Mouse (Mus musculus) heart, adult 2 months (tissue): ENCODE data around the gene Usp53. TPM values are rescaled to one million over a fixed set of nuclear protein-coding genes. Genes with fewer than 3 reads are reported as not detected.

Experiments
- DNase-seq, 2 experiments: peaks; one replicate each; pipeline ENCODE4 v3.0.0; 2021
- H3K27ac ChIP-seq: fragments of 200-600 bp; 2 replicates; pipeline ENCODE4 v1.8.1; 2022
- H3K27me3 ChIP-seq: fragments of 200-500 bp; 2 replicates; pipeline ENCODE4 v1.6.1; 2012; ENCODE audit warnings: mild to moderate bottlenecking, low read length, inconsistent platforms, mixed read lengths; ENCODE audit not compliant: control insufficient read depth, insufficient read depth
- H3K36me3 ChIP-seq: fragments of 200-500 bp; 2 replicates; pipeline ENCODE4 v1.6.1; 2012; ENCODE audit warnings: low read length, inconsistent platforms; ENCODE audit not compliant: control insufficient read depth, insufficient read depth
- H3K4me1 ChIP-seq: fragments of 200-500 bp; 2 replicates; pipeline ENCODE4 v1.6.1; 2011; ENCODE audit warnings: low read length; ENCODE audit not compliant: control insufficient read depth, insufficient read depth
- H3K4me3 ChIP-seq: fragments of 200-600 bp; 2 replicates; pipeline ENCODE4 v1.8.1; 2022
- H3K79me2 ChIP-seq: fragments of 200-500 bp; replicated peaks from 2 replicates; pipeline ENCODE4 v1.6.1; 2012; ENCODE audit warnings: mild to moderate bottlenecking, inconsistent platforms, low read length, moderate library complexity, mixed read lengths; ENCODE audit not compliant: control insufficient read depth, insufficient read depth
- H3K9ac ChIP-seq: fragments of 200-500 bp; 2 replicates; pipeline ENCODE4 v1.6.1; 2012; ENCODE audit warnings: low read depth, mild to moderate bottlenecking, control low read depth, inconsistent platforms, low read length, mixed read lengths
- CTCF ChIP-seq: fragments of 200-600 bp; IDR thresholded peaks from 2 replicates; pipeline ENCODE4 v1.8.1; 2022; ENCODE audit warnings: antibody characterized with exemption, mild to moderate bottlenecking, moderate library complexity
- EP300 ChIP-seq: fragments of 200-500 bp; IDR thresholded peaks from 2 replicates; pipeline ENCODE4 v1.6.1; 2011; ENCODE audit warnings: low read depth, low read length, control low read depth; ENCODE audit not compliant: insufficient read depth
- POLR2A ChIP-seq: fragments of 200-500 bp; IDR thresholded peaks from 2 replicates; pipeline ENCODE4 v1.6.1; 2011; ENCODE audit warnings: mild to moderate bottlenecking, low read depth, low read length, control low read depth; ENCODE audit not compliant: insufficient read depth
- WGBS: fragments of 180-500 bp; shearing (Covaris S2); methylation state at CpG from one replicate; pipeline ENCODE4 v1.1.7; 2018; 5-methylcytosine and 5-hydroxymethylcytosine counted together
- intact Hi-C: fragments of 180-260 bp; cut with DNase I; formaldehyde crosslinking; loops from one replicate; pipeline ENCODE4 v1.15.1; 2025
- polyA plus RNA-seq: library from polyadenylated mRNA; depleted of rRNA; stranded (reverse); fragments of >200 nt; gene quantifications from 2 replicates; pipeline ENCODE4 v1.2.3, GENCODE M21; 2012
- total RNA-seq, 2 experiments: library from RNA; stranded (reverse); gene quantifications; 2 replicates each; pipeline ENCODE4 v1.2.3; 2021

The Usp53 gene
- total and polyA plus RNA-seq, 3 experiments, result 1.9 to 7.9 (median 7.5) TPM

DNA sequence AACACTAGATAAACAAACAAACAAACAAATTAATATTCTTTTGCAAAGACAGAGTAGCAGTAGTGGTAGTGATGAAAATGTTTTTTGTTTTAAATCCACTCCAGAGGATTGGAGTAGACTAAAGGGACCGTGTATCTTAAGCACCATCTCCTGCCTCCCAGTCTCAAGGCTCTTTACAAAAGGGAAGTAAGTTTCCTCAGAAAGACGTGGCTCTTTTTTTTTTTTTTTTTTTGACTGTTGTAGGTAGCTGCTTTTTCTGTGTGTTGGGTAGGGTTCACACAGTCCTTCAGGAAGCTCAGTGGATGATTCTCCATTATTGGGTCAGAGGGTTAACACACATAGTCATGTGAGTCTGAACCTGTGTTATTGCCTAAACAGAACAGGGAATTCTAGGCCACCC is 65.6 kb downstream of the Usp53 start:
- Histone ChIP-seq H3K36me3 (no peaks in the 10 kb centered on the region), H3K4me1 (no peaks in the 10 kb centered on the region), H3K79me2 (no peaks in the 10 kb centered on the region), H3K4me3 (no peak overlapping the region), H3K27ac (no peak overlapping the region), H3K27me3 (no peaks in the 10 kb centered on the region), H3K9ac (no peak overlapping the region)
- intact Hi-C loops, result no loop called here
- no peak for TF ChIP-seq CTCF
- DNase-seq, result no peak
- WGBS, result 55% methylated on average over 2 of the region's 2 CpGs

- Histone ChIP-seq H3K36me3 (no peaks in the 10 kb centered on the region), H3K79me2 (no peaks in the 10 kb centered on the region), H3K4me3 (no peak overlapping the region), H3K27me3 (no peaks in the 10 kb centered on the region), H3K9ac (no peak overlapping the region), H3K4me1 (no peaks in the 10 kb centered on the region), H3K27ac (no peak overlapping the region)
- WGBS, result 68% methylated on average over 6 of the region's 6 CpGs
- DNase-seq, result no peak
- intact Hi-C loops, result no loop called here
- no peak for TF ChIP-seq CTCF
- TF ChIP-seq POLR2A, result no peak
- no peak for TF ChIP-seq EP300
Measured at GRCm38 (mm10) chr3:122916191-122916680, 68.1 kb downstream of the Usp53 start.

GRCm38 (mm10) chr3:122915493-122915892 is 68.8 kb downstream of the Usp53 start:
- 79% methylated on average over 5 of the region's 5 CpGs for WGBS
- H3K79me2 ChIP-seq, result no peaks in the 10 kb centered on the region
- H3K9ac ChIP-seq, result no peak overlapping the region
- H3K36me3 ChIP-seq, result no peaks in the 10 kb centered on the region
- no peak overlapping the region for H3K4me3 ChIP-seq
- no peak overlapping the region for H3K27ac ChIP-seq
- H3K4me1 ChIP-seq, result no peaks in the 10 kb centered on the region
- intact Hi-C loops, result no loop called here
- no peaks in the 10 kb centered on the region for H3K27me3 ChIP-seq
- TF ChIP-seq POLR2A (no peak), EP300 (no peak), CTCF (no peak)
- no peak for DNase-seq

DNA sequence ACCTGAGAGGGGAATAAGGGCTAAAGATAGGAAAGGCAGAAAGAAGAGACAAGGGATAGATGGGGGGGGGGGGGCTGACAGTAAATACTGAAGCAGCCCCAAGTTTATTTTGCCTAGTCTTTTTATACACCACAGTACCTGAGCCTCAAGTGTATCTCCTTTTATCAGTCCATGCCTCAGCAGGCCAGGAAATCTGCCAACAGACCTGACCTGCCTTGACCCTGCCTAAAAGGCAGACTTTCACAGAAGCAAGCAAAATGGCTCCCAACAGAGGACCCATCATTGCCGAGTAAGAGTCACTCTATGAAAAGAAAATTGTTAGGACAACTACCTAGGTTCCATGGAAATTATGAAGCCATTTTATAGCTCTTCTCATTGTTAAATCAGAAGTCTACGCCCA is 76.5 kb downstream of the Usp53 start:
- DNase-seq, result no peak
- TF ChIP-seq CTCF (no peak), EP300 (no peak), POLR2A (no peak)
- no peaks in the 10 kb centered on the region for H3K27me3 ChIP-seq
- no peaks in the 10 kb centered on the region for H3K4me1 ChIP-seq
- H3K36me3 ChIP-seq, result no peaks in the 10 kb centered on the region
- no peak overlapping the region for H3K9ac ChIP-seq
- H3K27ac ChIP-seq, result no peak overlapping the region
- intact Hi-C loops, result no loop called here
- H3K79me2 ChIP-seq, result no peaks in the 10 kb centered on the region
- H3K4me3 ChIP-seq, result no peak overlapping the region
- WGBS, result 77% methylated on average over 2 of the region's 2 CpGs

- WGBS, result 38% methylated on average over 12 of the region's 12 CpGs
- Histone ChIP-seq H3K27me3 (no peaks in the 10 kb centered on the region), H3K79me2 (no peaks in the 10 kb centered on the region), H3K4me1 (no peaks in the 10 kb centered on the region), H3K4me3 (no peak overlapping the region), H3K27ac (no peak overlapping the region), H3K36me3 (no peaks in the 10 kb centered on the region), H3K9ac (no peak overlapping the region)
- no peak for TF ChIP-seq EP300
- peak; percentile 86 for TF ChIP-seq CTCF
- DNase-seq, result no peak
- intact Hi-C loops, result loop anchor here (2.0 kb wide), 1 partner anchor 255 kb away; no protein-coding TSS in a partner anchor
Measured at GRCm38 (mm10) chr3:122903746-122904433, 80.4 kb downstream of the Usp53 start.

DNA sequence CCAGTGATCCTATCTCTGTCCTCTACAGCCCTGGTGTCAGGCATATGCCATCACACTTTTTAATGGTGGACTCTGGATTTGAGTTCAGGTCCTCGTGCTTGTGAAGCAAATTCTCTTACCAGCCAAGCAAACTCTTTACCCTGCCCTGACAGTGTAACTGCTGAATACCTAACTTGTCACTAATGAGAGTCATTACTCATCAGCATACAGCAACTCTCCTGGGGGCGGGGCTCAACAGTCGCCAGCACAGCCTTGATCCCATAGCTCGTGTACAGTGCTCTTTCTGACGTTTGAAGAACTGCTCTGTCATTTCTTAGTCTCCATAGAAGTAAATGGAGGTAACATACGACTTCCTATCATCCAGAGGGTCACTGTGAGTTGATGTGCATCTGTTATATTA is 86.1 kb downstream of the Usp53 start:
- intact Hi-C loops, result no loop called here
- 56% methylated on average over 6 of the region's 6 CpGs for WGBS
- Histone ChIP-seq H3K9ac (no peak overlapping the region), H3K36me3 (no peaks in the 10 kb centered on the region), H3K79me2 (no peaks in the 10 kb centered on the region), H3K27me3 (no peaks in the 10 kb centered on the region), H3K4me1 (no peaks in the 10 kb centered on the region), H3K4me3 (no peak overlapping the region), H3K27ac (no peak overlapping the region)
- no peak for DNase-seq
- no peak for TF ChIP-seq CTCF
- TF ChIP-seq POLR2A, result no peak
- no peak for TF ChIP-seq EP300
